Mouse (Mus musculus) liver, adult 2 months (tissue): ENCODE results near the gene Sec14l1.

Experiments
- CTCF ChIP-seq: fragments of 200-500 bp; IDR thresholded peaks from 2 replicates; pipeline ENCODE4 v1.5.1; 2011; ENCODE audit warnings: low read depth, low read length, control low read depth
- POLR2A ChIP-seq: fragments of 200-500 bp; IDR thresholded peaks from 2 replicates; pipeline ENCODE4 v1.6.1; 2011; ENCODE audit warnings: low read length, control low read depth; ENCODE audit not compliant: insufficient read depth; ENCODE audit errors: extremely low read depth

GRCm38 (mm10) chr11:117089673-117090419, 25.1 kb upstream of the Sec14l1 start:
- no peak for TF ChIP-seq POLR2A
- TF ChIP-seq CTCF = no peak
